Mouse (Mus musculus): ENCODE measurements around the gene Igf2bp1. TPM values are rescaled to one million over a fixed set of nuclear protein-coding genes. Genes with fewer than 3 reads are reported as not detected.

Igf2bp1 gene
- not detected for polyA plus RNA-seq (2017; shearing (Covaris generic))

DNA sequence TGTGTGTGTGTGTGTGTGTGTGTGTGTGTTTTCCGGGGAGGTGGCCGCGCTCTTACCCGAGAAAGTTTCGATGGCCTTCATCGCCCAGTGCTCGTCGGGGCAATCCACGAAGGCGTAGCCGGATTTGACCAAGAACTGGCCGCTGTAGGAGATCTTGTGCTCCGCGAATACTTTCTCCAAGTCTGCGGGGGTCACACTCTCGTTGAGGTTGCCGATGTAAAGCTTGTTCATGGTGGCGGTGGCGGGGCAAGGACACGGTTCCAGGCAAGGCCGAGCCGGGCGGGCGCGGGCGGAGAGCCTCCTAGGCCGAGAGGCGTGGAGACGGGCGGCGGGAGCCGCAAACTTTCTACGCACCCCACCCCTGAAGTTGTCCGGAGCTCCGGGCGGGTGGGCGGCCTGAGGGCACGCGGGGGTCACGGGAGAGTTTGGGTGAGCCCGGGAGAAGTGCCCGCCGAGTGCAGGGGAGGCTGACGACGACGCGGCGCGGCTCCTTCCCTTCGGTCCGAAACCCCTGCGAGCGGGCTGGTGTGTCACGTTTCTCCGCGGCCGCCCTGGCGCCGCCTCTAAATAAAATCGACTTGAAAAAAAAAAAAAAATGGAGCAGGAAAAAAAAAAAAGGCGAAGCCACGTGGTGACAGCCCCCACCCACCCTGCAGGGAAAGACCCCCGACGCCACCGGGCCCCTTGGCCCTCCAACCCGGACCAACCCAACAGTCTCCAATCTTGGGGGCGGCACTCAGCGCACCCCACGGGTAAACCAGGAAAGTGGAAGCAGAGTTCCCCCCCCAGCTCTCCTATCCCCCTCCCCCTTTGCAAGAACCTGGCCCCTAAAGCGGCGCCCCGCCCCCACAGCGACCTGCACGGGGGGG, at the start of gene Igf2bp1:
Gene Igf2bp1, minus strand, starts transcription at position 538 of the 869 bp plus-strand sequence.

DNA sequence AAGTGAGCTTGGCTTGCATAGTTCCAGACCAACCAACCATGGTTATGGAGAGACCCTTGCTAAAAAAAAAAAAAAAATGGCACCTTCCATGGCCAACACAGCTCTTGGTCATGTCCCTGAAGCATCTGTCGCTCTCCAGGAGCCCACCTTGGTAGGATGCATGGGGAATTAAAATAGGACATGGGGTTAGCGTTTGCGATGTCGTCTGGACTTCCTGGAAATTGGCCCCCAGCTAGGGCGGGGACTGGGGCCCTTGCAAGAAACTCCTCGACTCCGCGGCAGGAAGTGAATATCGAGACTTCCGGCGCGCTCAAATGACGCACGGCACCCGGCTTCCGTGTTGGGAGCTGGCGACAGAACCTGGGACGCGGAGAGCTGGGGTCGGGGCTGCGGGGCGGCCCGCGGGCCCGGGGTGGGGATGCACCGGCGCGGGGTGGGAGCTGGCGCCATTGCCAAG, 28.9 kb upstream of the Igf2bp1 start, which contains the start of gene Snf8:
Gene Snf8, plus strand, starts transcription at position 290 of the 457 bp plus-strand sequence.

DNA sequence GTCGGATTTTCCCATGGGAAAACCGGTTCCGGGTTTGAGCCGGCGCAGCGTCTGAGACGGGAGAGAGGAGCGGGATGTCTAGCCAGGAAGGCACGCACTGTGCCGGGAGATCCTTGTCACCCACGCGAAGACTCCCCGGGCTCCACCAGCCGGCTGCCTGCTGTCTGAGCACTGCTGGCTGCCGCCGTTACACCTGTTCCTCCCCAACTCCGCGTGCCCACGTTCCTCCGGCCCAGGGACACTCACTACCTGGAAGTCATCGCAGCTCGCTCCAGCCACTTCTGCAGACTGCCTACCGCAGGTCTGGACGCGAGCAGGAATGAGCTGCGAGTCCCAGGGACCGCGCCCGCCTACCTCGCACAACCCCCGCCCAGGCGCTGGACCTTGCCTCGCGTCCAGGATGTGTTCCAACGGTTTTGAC, 91.2 kb downstream of the Igf2bp1 start, which contains the start of gene B4galnt2:
Gene B4galnt2, minus strand, starts transcription at position 321 of the 421 bp plus-strand sequence.

Other genes starting within 250 kb of the Igf2bp1 start
- gene Phospho1, start 181.4 kb downstream of the Igf2bp1 start, polyA plus RNA-seq (2017; shearing (Covaris generic)): not detected
- 6.2 TPM for gene Gngt2, start 168.7 kb downstream of the Igf2bp1 start, polyA plus RNA-seq (2017; shearing (Covaris generic))
- gene Abi3, start 163.5 kb downstream of the Igf2bp1 start, polyA plus RNA-seq (2017; shearing (Covaris generic)): 10.4 TPM
- gene B4galnt2, start 91.0 kb downstream of the Igf2bp1 start, polyA plus RNA-seq (2017; shearing (Covaris generic)): not detected
- not detected for gene Gip, start 18.6 kb upstream of the Igf2bp1 start, polyA plus RNA-seq (2017; shearing (Covaris generic))
- gene Snf8, start 28.9 kb upstream of the Igf2bp1 start, polyA plus RNA-seq (2017; shearing (Covaris generic)): 63.8 TPM
- 55.5 TPM for gene Ube2z, start 59.4 kb upstream of the Igf2bp1 start, polyA plus RNA-seq (2017; shearing (Covaris generic))
- gene Atp5g1, start 69.7 kb upstream of the Igf2bp1 start, polyA plus RNA-seq (2017; shearing (Covaris generic)): 233 TPM
- not detected for gene Calcoco2, start 106.0 kb upstream of the Igf2bp1 start, polyA plus RNA-seq (2017; shearing (Covaris generic))
- not detected for gene Ttll6, start 127.8 kb upstream of the Igf2bp1 start, polyA plus RNA-seq (2017; shearing (Covaris generic))
- gene Hoxb13, start 188.4 kb upstream of the Igf2bp1 start, polyA plus RNA-seq (2017; shearing (Covaris generic)): not detected

All from effector memory CD4-positive, alpha-beta T cell, adult 5 months (primary cell).